Mouse (Mus musculus): ENCODE results near the gene Map4k4. TPM values are rescaled to one million over a fixed set of nuclear protein-coding genes. Genes with fewer than 3 reads are reported as not detected.
A peak's percentile ranks its signal among the peaks of the same experiment; 100 is the strongest.

Gene Map4k4
- total RNA-seq (2021): 100 to 1,000 TPM; 155 to 174 TPM

GRCm38 (mm10) chr1:39900181-39901005 is at the start of gene Map4k4:
Gene Map4k4 (plus strand): TSS chr1:39900913.
- DNase-seq (ENCODE audit: low spot score): peak; percentile 78
- intact Hi-C loops (cut with DNase I): loop anchor here (1.0 to 5.0 kb wide), 2 partner anchors 37 to 138 kb away; no protein-coding TSS in a partner anchor

GRCm38 (mm10) chr1:39855949-39856348 is 44.8 kb upstream of the Map4k4 start:
- no peak for DNase-seq (ENCODE audit: low spot score)
- intact Hi-C loops (cut with DNase I): no loop called here

- intact Hi-C loops (cut with DNase I): no loop called here
- no peak for DNase-seq (ENCODE audit: low spot score)
These were observed 43.8 kb upstream of the Map4k4 start for GRCm38 (mm10) chr1:39856795-39857447.

GRCm38 (mm10) chr1:39857448-39857820 is 43.3 kb upstream of the Map4k4 start:
- no peak for DNase-seq (ENCODE audit: low spot score)
- intact Hi-C loops (cut with DNase I): no loop called here

- intact Hi-C loops (cut with DNase I): no loop called here
- DNase-seq (ENCODE audit: low spot score): no peak
These were observed 41.5 kb upstream of the Map4k4 start for GRCm38 (mm10) chr1:39859213-39859612.

GRCm38 (mm10) chr1:39866367-39867141 is 34.2 kb upstream of the Map4k4 start:
- intact Hi-C loops (cut with DNase I): loop anchor here (5.0 kb wide), 2 partner anchors 104 to 154 kb away; no protein-coding TSS in a partner anchor
- no peak for DNase-seq (ENCODE audit: low spot score)

GRCm38 (mm10) chr1:39867142-39867525 is 33.6 kb upstream of the Map4k4 start:
- intact Hi-C loops (cut with DNase I): loop anchor here (5.0 kb wide), 2 partner anchors 105 to 155 kb away; no protein-coding TSS in a partner anchor
- DNase-seq (ENCODE audit: low spot score): no peak

GRCm38 (mm10) chr1:39867966-39868593 is 32.6 kb upstream of the Map4k4 start:
- intact Hi-C loops (cut with DNase I): loop anchor here (2.0 to 5.0 kb wide), 3 partner anchors 31 to 156 kb away; no protein-coding TSS in a partner anchor
- peak; percentile 58 for DNase-seq (ENCODE audit: low spot score)

GRCm38 (mm10) chr1:39868825-39869571 is 31.7 kb upstream of the Map4k4 start:
- DNase-seq (ENCODE audit: low spot score): peak; percentile 4
- intact Hi-C loops (cut with DNase I): loop anchor here (2.0 to 5.0 kb wide), 3 partner anchors 30 to 157 kb away; no protein-coding TSS in a partner anchor

GRCm38 (mm10) chr1:39869721-39870201 is 31.0 kb upstream of the Map4k4 start:
- intact Hi-C loops (cut with DNase I): loop anchor here (2.0 to 5.0 kb wide), 3 partner anchors 29 to 157 kb away; no protein-coding TSS in a partner anchor
- peak; percentile 10 for DNase-seq (ENCODE audit: low spot score)

- no peak for DNase-seq (ENCODE audit: low spot score)
- intact Hi-C loops (cut with DNase I): no loop called here
These were observed 22.7 kb upstream of the Map4k4 start for GRCm38 (mm10) chr1:39877981-39878380.

GRCm38 (mm10) chr1:39882505-39882904 is 18.2 kb upstream of the Map4k4 start:
- intact Hi-C loops (cut with DNase I): no loop called here
- DNase-seq (ENCODE audit: low spot score): no peak

GRCm38 (mm10) chr1:39884803-39885515 is 15.8 kb upstream of the Map4k4 start:
- intact Hi-C loops (cut with DNase I): no loop called here
- no peak for DNase-seq (ENCODE audit: low spot score)

GRCm38 (mm10) chr1:39887997-39888396 is 12.7 kb upstream of the Map4k4 start:
- intact Hi-C loops (cut with DNase I): no loop called here

GRCm38 (mm10) chr1:39889429-39889828 is 11.3 kb upstream of the Map4k4 start:
- intact Hi-C loops (cut with DNase I): no loop called here
- no peak for DNase-seq (ENCODE audit: low spot score)

More at GRCm38 (mm10) chr1:39887997-39888396, 12.7 kb upstream of the Map4k4 start:
- DNase-seq (ENCODE audit: low spot score): no peak

- intact Hi-C loops (cut with DNase I): no loop called here
- DNase-seq (ENCODE audit: low spot score): no peak
These were observed 10.7 kb upstream of the Map4k4 start for GRCm38 (mm10) chr1:39889973-39890372.

GRCm38 (mm10) chr1:39893153-39893880 is 7.4 kb upstream of the Map4k4 start:
- DNase-seq (ENCODE audit: low spot score): no peak
- intact Hi-C loops (cut with DNase I): no loop called here
